Mouse (Mus musculus): ENCODE results near the gene Grhl3. TPM values are rescaled to one million over a fixed set of nuclear protein-coding genes. Genes with fewer than 3 reads are reported as not detected.

The Grhl3 gene
- polyA plus RNA-seq, 1 experiment = 0.69 TPM

DNA sequence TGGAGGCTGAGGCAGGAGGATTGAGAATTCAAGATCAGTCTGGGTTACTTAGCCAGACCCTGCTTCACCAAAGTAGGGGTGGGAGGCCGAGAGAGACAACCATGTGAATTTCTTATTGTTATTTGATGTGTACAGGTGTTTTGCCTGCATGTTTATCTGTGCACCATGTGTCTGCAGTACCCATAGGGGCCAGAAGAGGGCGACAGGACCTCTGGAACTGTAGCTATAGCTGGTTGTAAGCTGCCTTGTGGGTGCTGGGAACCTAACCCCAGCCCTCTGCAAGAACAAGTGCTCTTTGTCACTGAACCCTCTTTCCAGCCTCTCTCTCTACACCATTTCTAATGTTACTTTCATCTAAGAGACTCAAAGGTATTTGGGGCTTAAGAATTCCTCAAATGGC is 43.2 kb downstream of the Grhl3 start:
- no peaks in the 10 kb centered on the region for H3K27me3 ChIP-seq (ENCODE audit: control insufficient read depth, insufficient read depth, low read length)

DNA sequence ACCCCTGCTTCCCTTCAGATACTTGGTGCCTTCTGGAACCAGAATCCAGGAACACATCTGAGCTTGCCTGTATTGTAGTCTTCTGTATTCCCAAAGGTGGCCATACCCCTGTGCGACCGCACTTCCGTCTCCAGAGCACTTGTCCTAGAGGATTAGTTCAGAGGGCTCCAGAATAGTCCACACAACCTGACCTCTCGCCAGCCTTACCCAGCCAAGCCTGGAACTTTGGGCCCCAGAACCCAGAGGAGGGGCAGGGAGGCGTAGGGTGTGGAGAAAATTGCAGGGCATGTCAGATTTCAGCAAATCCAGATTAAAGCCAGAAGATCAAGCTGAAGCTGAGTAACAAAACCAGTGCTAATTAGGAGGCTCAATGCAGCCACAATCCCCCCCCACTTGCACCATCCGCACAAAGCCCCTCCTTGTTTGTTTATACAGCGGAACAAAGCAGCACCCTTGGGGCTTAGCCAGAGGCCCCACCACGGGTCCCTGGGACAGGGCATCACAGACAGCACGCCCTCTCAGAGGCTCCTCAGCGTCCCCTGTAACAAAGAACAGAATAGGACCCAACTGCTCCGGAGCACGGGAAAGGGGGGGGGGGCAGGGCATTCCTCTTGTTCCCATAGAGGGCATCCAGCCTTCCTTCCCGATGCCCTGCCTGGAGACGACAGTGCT is 47.3 kb downstream of the Grhl3 start:
- H3K4me3 ChIP-seq (ENCODE audit: control insufficient read depth, low read depth, low read length) = no peak overlapping the region
- H3K27me3 ChIP-seq (ENCODE audit: control insufficient read depth, insufficient read depth, low read length) = no peaks in the 10 kb centered on the region
- H3K4me1 ChIP-seq (ENCODE audit: control insufficient read depth, insufficient read depth, low read length) = no peaks in the 10 kb centered on the region
- H3K36me3 ChIP-seq (ENCODE audit: control insufficient read depth, insufficient read depth, low read length) = no peaks in the 10 kb centered on the region
- no peak for TF ChIP-seq POLR2A (IDR thresholded peaks at IDR 0.05; ENCODE audit: control insufficient read depth, low read depth, low read length)
- TF ChIP-seq CTCF (IDR thresholded peaks at IDR 0.05; ENCODE audit: control insufficient read depth, insufficient read depth, insufficient replicate concordance, low read depth, low read length) = no peak
- H3K27ac ChIP-seq (ENCODE audit: control insufficient read depth, insufficient read depth, low read depth, low read length) = no peak overlapping the region

More for the DNA sequence above, 43.2 kb downstream of the Grhl3 start:
- no peak overlapping the region for H3K27ac ChIP-seq (ENCODE audit: control insufficient read depth, insufficient read depth, low read depth, low read length)
- H3K36me3 ChIP-seq (ENCODE audit: control insufficient read depth, insufficient read depth, low read length) = no peaks in the 10 kb centered on the region
- TF ChIP-seq CTCF (IDR thresholded peaks at IDR 0.05; ENCODE audit: control insufficient read depth, insufficient read depth, insufficient replicate concordance, low read depth, low read length) = peak; percentile 68; the same call in 1 of the 2 replicates
- no peak for TF ChIP-seq POLR2A (IDR thresholded peaks at IDR 0.05; ENCODE audit: control insufficient read depth, low read depth, low read length)
- H3K4me3 ChIP-seq (ENCODE audit: control insufficient read depth, low read depth, low read length) = no peak overlapping the region
- no peaks in the 10 kb centered on the region for H3K4me1 ChIP-seq (ENCODE audit: control insufficient read depth, insufficient read depth, low read length)

DNA sequence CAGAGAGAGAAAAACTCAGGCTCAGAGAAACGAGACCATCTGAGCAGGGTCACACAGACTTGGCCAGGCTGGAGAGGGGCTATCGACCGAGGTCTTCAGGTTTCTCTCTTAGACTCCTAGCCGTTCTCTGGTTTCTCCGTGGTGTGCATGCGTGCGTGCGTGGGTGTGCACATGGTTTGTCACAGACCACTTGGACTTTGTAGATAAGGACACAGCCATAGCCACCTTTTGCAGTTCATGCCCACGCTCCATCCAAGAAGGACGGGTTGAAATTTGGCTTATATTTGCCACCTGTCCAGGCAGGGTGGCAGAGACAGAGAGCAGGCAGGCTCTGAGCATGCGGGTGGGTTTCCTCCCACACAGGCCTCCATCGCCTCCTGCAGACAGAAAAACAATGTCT is 48.4 kb downstream of the Grhl3 start:
- H3K27me3 ChIP-seq (ENCODE audit: control insufficient read depth, insufficient read depth, low read length) = no peaks in the 10 kb centered on the region

DNA sequence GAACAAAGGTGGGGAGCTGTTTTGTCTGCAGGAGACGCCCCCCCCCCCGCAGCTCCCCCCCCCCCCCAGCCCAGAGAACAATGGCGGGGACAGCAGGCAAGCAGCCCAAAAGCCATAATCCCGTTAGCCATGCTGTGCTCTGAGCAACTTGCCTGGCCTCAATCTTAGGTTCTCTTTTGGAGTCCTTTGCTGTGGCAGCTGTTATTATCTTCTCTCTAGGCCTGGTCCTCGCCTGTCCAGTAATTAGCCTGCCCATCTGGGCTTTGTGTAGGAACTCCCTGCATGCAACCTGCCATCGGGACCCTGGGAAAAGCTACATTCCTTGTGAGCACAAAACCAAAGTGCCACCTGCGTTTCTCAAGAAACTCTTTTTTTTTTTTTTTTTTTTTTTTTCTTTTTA is 49.5 kb downstream of the Grhl3 start:
- H3K4me1 ChIP-seq (ENCODE audit: control insufficient read depth, insufficient read depth, low read length) = no peaks in the 10 kb centered on the region
- no peaks in the 10 kb centered on the region for H3K36me3 ChIP-seq (ENCODE audit: control insufficient read depth, insufficient read depth, low read length)
- TF ChIP-seq CTCF (IDR thresholded peaks at IDR 0.05; ENCODE audit: control insufficient read depth, insufficient read depth, insufficient replicate concordance, low read depth, low read length) (no peak), POLR2A (IDR thresholded peaks at IDR 0.05; ENCODE audit: control insufficient read depth, low read depth, low read length) (no peak)
- H3K27ac ChIP-seq (ENCODE audit: control insufficient read depth, insufficient read depth, low read depth, low read length) = no peak overlapping the region
- H3K4me3 ChIP-seq (ENCODE audit: control insufficient read depth, low read depth, low read length) = no peak overlapping the region
- no peaks in the 10 kb centered on the region for H3K27me3 ChIP-seq (ENCODE audit: control insufficient read depth, insufficient read depth, low read length)

More for the DNA sequence above, 48.4 kb downstream of the Grhl3 start:
- Histone ChIP-seq H3K4me1 (ENCODE audit: control insufficient read depth, insufficient read depth, low read length) (no peaks in the 10 kb centered on the region), H3K27ac (ENCODE audit: control insufficient read depth, insufficient read depth, low read depth, low read length) (no peak overlapping the region), H3K4me3 (ENCODE audit: control insufficient read depth, low read depth, low read length) (no peak overlapping the region), H3K36me3 (ENCODE audit: control insufficient read depth, insufficient read depth, low read length) (no peaks in the 10 kb centered on the region)
- no peak for TF ChIP-seq CTCF (IDR thresholded peaks at IDR 0.05; ENCODE audit: control insufficient read depth, insufficient read depth, insufficient replicate concordance, low read depth, low read length)
- no peak for TF ChIP-seq POLR2A (IDR thresholded peaks at IDR 0.05; ENCODE audit: control insufficient read depth, low read depth, low read length)

DNA sequence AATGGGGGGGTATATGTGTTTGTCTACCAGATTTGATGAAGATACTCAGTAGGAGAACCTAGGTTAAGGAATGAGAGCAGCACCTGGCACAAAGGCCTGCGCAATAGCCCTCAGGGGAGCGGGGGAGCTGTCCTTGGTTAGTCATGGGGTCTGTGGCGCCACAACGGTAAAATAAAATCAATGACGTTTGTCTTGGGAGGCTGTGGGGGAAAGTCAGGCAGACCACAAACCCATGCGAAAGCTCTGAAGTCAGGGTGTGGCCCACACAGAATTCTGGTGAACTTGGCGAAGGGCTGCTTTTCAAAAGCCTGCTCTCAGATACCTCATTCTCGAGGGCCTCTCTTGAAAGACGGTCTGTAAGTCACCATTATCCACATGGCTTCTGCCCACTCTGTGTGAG is 53.0 kb downstream of the Grhl3 start:
- H3K36me3 ChIP-seq (ENCODE audit: control insufficient read depth, insufficient read depth, low read length) = no peaks in the 10 kb centered on the region
- H3K27me3 ChIP-seq (ENCODE audit: control insufficient read depth, insufficient read depth, low read length) = no peaks in the 10 kb centered on the region
- TF ChIP-seq CTCF (IDR thresholded peaks at IDR 0.05; ENCODE audit: control insufficient read depth, insufficient read depth, insufficient replicate concordance, low read depth, low read length) = no peak
- TF ChIP-seq POLR2A (IDR thresholded peaks at IDR 0.05; ENCODE audit: control insufficient read depth, low read depth, low read length) = no peak
- H3K4me3 ChIP-seq (ENCODE audit: control insufficient read depth, low read depth, low read length) = no peak overlapping the region
- no peaks in the 10 kb centered on the region; the same call in 1 of the 2 replicates for H3K4me1 ChIP-seq (ENCODE audit: control insufficient read depth, insufficient read depth, low read length)
- no peak overlapping the region for H3K27ac ChIP-seq (ENCODE audit: control insufficient read depth, insufficient read depth, low read depth, low read length)

DNA sequence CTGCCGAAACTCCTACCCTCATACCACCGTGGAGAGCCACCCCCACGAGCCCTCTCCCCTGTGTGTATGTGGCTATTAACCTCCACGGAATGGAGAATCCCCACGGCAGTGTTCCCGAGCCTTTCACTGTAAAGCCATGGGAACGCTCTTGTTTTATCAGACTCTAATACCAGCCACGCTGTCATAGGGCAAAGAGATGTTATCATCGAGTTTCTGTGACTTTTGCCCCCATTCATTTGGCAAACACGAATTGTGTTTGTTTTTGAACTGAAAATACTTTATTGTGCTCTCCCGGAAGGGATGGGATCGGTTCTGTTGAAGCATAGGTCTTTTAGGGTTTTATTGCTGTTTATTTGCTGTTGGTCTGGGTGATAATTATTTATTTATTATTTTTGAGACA is 55.3 kb downstream of the Grhl3 start:
- Histone ChIP-seq H3K27ac (ENCODE audit: control insufficient read depth, insufficient read depth, low read depth, low read length) (no peak overlapping the region), H3K4me3 (ENCODE audit: control insufficient read depth, low read depth, low read length) (no peak overlapping the region), H3K27me3 (ENCODE audit: control insufficient read depth, insufficient read depth, low read length) (no peaks in the 10 kb centered on the region), H3K4me1 (ENCODE audit: control insufficient read depth, insufficient read depth, low read length) (no peaks in the 10 kb centered on the region; the same call in 1 of the 2 replicates), H3K36me3 (ENCODE audit: control insufficient read depth, insufficient read depth, low read length) (no peaks in the 10 kb centered on the region)
- TF ChIP-seq CTCF (IDR thresholded peaks at IDR 0.05; ENCODE audit: control insufficient read depth, insufficient read depth, insufficient replicate concordance, low read depth, low read length) (no peak), POLR2A (IDR thresholded peaks at IDR 0.05; ENCODE audit: control insufficient read depth, low read depth, low read length) (no peak)

DNA sequence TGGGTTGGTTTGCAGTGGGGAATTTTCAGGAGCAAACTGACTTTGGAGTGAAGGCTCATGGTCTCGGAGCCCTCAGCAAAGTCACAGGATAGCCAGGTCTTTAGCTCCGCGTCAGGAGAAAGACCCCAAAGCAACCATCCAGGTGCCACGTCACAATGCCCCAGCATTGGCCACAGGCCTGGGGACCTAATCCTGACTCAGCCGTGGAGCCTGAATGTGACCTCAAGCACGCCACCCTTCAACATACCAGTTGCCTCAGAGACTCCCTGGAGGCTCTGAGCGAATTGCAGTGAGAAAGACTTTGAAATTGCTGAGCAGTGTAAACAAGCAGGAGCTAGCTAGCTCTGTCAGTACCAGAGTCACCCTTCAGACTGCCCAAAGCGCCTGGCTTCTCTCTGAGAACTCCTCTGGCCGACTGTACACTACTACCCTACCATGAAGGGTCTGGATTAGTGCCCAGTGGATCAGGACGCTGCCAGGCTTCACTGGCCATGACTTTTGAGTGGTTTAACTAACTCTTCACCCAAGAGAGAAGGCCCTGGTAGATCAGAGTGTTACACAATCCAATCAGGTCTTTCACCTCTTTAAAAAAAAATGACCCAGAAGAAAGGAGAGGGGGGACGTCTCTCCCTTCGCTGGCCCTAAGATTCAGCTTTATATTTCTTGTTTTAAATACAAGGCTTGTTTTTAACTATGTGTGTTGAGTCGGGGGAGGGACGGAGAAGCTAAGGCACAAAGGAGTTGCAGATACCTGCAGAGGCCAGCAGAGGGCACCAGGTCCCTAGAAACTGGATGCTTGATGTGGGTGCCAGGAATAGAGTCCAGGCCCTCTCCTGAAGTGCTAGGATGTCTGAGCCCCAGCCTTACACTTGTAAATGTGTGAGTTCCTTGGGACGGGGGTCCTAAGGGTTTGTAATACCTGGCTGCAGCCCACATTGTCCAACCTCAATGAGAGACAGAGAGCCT is 56.8 kb downstream of the Grhl3 start:
- Histone ChIP-seq H3K36me3 (ENCODE audit: control insufficient read depth, insufficient read depth, low read length) (no peaks in the 10 kb centered on the region), H3K4me3 (ENCODE audit: control insufficient read depth, low read depth, low read length) (no peak overlapping the region), H3K27me3 (ENCODE audit: control insufficient read depth, insufficient read depth, low read length) (no peaks in the 10 kb centered on the region), H3K27ac (ENCODE audit: control insufficient read depth, insufficient read depth, low read depth, low read length) (no peak overlapping the region), H3K4me1 (ENCODE audit: control insufficient read depth, insufficient read depth, low read length) (no peaks in the 10 kb centered on the region; the same call in 1 of the 2 replicates)
- no peak for TF ChIP-seq POLR2A (IDR thresholded peaks at IDR 0.05; ENCODE audit: control insufficient read depth, low read depth, low read length)
- TF ChIP-seq CTCF (IDR thresholded peaks at IDR 0.05; ENCODE audit: control insufficient read depth, insufficient read depth, insufficient replicate concordance, low read depth, low read length) = peak; percentile 73; the same call in 1 of the 2 replicates

Measured in testis, adult 2 months (tissue).